Mouse (Mus musculus): ENCODE measurements at regions not wholly inside any gene's neighbourhood (a gene's known extent, or its start where the extent isn't known, plus 50 kb on each side); places are given as distances from the start of the nearest gene placed in this dataset.

- 65% methylated on average over 5 of the region's 5 CpGs for WGBS (ENCODE audit: insufficient replicate concordance)
- no peak overlapping the region for H3K4me3 ChIP-seq (ENCODE audit: low read depth, low read length)
- H3K27ac ChIP-seq (ENCODE audit: low read length) = no peak overlapping the region
- H3K4me1 ChIP-seq (ENCODE audit: control insufficient read depth, low read depth, low read length) = no peaks in the 10 kb centered on the region
- H3K36me3 ChIP-seq (ENCODE audit: control insufficient read depth, insufficient read depth) = no peaks in the 10 kb centered on the region
- no peak for ATAC-seq (ENCODE audit: low read depth)
- no peaks in the 10 kb centered on the region for H3K27me3 ChIP-seq (ENCODE audit: control insufficient read depth, insufficient read depth, low read depth, low read length)
- H3K9ac ChIP-seq (ENCODE audit: low read depth, low read length) = no peak overlapping the region
- no peaks in the 10 kb centered on the region for H3K9me3 ChIP-seq (replicated peaks; ENCODE audit: control insufficient read depth, low read length)
- H3K4me2 ChIP-seq (ENCODE audit: low read depth, low read length) = no peak overlapping the region
These were observed 125.2 kb upstream of the Sulf2 start for GRCm38 (mm10) chr2:166280651-166281127.

- WGBS (ENCODE audit: insufficient replicate concordance) = 73% methylated on average over 15 of the region's 15 CpGs
- Histone ChIP-seq H3K9me3 (replicated peaks; ENCODE audit: control insufficient read depth, low read length) (no peaks in the 10 kb centered on the region), H3K4me1 (ENCODE audit: control insufficient read depth, low read depth, low read length) (no peaks in the 10 kb centered on the region), H3K4me3 (ENCODE audit: low read depth, low read length) (no peak overlapping the region), H3K36me3 (ENCODE audit: control insufficient read depth, insufficient read depth) (no peaks in the 10 kb centered on the region), H3K27me3 (ENCODE audit: control insufficient read depth, insufficient read depth, low read depth, low read length) (no peaks in the 10 kb centered on the region), H3K9ac (ENCODE audit: low read depth, low read length) (no peak overlapping the region), H3K4me2 (ENCODE audit: low read depth, low read length) (no peak overlapping the region), H3K27ac (ENCODE audit: low read length) (no peak overlapping the region)
- ATAC-seq (ENCODE audit: low read depth) = no peak
These were observed 124.2 kb upstream of the Sulf2 start for GRCm38 (mm10) chr2:166279676-166280075.

GRCm38 (mm10) chr2:166275398-166275797 lies 119.9 kb upstream of the Sulf2 start:
- no peak overlapping the region for H3K27ac ChIP-seq (ENCODE audit: low read length)
- no peaks in the 10 kb centered on the region for H3K4me1 ChIP-seq (ENCODE audit: control insufficient read depth, low read depth, low read length)
- H3K27me3 ChIP-seq (ENCODE audit: control insufficient read depth, insufficient read depth, low read depth, low read length) = no peaks in the 10 kb centered on the region
- H3K9me3 ChIP-seq (replicated peaks; ENCODE audit: control insufficient read depth, low read length) = no peaks in the 10 kb centered on the region
- no peak for ATAC-seq (ENCODE audit: low read depth)
- no peaks in the 10 kb centered on the region for H3K36me3 ChIP-seq (ENCODE audit: control insufficient read depth, insufficient read depth)
- H3K4me3 ChIP-seq (ENCODE audit: low read depth, low read length) = no peak overlapping the region
- H3K4me2 ChIP-seq (ENCODE audit: low read depth, low read length) = no peak overlapping the region
- no peak overlapping the region for H3K9ac ChIP-seq (ENCODE audit: low read depth, low read length)
- 47% methylated on average over 8 of the region's 8 CpGs for WGBS (ENCODE audit: insufficient replicate concordance)

GRCm38 (mm10) chr2:166274016-166274346 lies 118.5 kb upstream of the Sulf2 start:
- Histone ChIP-seq H3K36me3 (ENCODE audit: control insufficient read depth, insufficient read depth) (no peaks in the 10 kb centered on the region), H3K4me2 (ENCODE audit: low read depth, low read length) (no peak overlapping the region), H3K9me3 (replicated peaks; ENCODE audit: control insufficient read depth, low read length) (no peaks in the 10 kb centered on the region), H3K27ac (ENCODE audit: low read length) (no peak overlapping the region), H3K27me3 (ENCODE audit: control insufficient read depth, insufficient read depth, low read depth, low read length) (no peaks in the 10 kb centered on the region), H3K4me3 (ENCODE audit: low read depth, low read length) (no peak overlapping the region), H3K4me1 (ENCODE audit: control insufficient read depth, low read depth, low read length) (no peaks in the 10 kb centered on the region), H3K9ac (ENCODE audit: low read depth, low read length) (no peak overlapping the region)
- WGBS (ENCODE audit: insufficient replicate concordance) = 50% methylated on average over 2 of the region's 2 CpGs
- ATAC-seq (ENCODE audit: low read depth) = no peak

- no peak overlapping the region for H3K4me3 ChIP-seq (ENCODE audit: low read depth, low read length)
- no peak overlapping the region for H3K4me2 ChIP-seq (ENCODE audit: low read depth, low read length)
- 72% methylated on average over 23 of the region's 23 CpGs for WGBS (ENCODE audit: insufficient replicate concordance)
- no peaks in the 10 kb centered on the region for H3K9me3 ChIP-seq (replicated peaks; ENCODE audit: control insufficient read depth, low read length)
- H3K27ac ChIP-seq (ENCODE audit: low read length) = no peak overlapping the region
- no peak for ATAC-seq (ENCODE audit: low read depth)
- no peaks in the 10 kb centered on the region for H3K36me3 ChIP-seq (ENCODE audit: control insufficient read depth, insufficient read depth)
- no peaks in the 10 kb centered on the region for H3K27me3 ChIP-seq (ENCODE audit: control insufficient read depth, insufficient read depth, low read depth, low read length)
- no peaks in the 10 kb centered on the region for H3K4me1 ChIP-seq (ENCODE audit: control insufficient read depth, low read depth, low read length)
- H3K9ac ChIP-seq (ENCODE audit: low read depth, low read length) = no peak overlapping the region
These were observed 118.0 kb upstream of the Sulf2 start for GRCm38 (mm10) chr2:166273312-166274015.

- no peak overlapping the region for H3K27ac ChIP-seq (ENCODE audit: low read length)
- no peaks in the 10 kb centered on the region for H3K36me3 ChIP-seq (ENCODE audit: control insufficient read depth, insufficient read depth)
- no peak for ATAC-seq (ENCODE audit: low read depth)
- H3K9ac ChIP-seq (ENCODE audit: low read depth, low read length) = no peak overlapping the region
- H3K4me3 ChIP-seq (ENCODE audit: low read depth, low read length) = no peak overlapping the region
- 41% methylated on average over 1 of the region's 1 CpGs for WGBS (ENCODE audit: insufficient replicate concordance)
- H3K9me3 ChIP-seq (replicated peaks; ENCODE audit: control insufficient read depth, low read length) = no peaks in the 10 kb centered on the region
- no peaks in the 10 kb centered on the region for H3K4me1 ChIP-seq (ENCODE audit: control insufficient read depth, low read depth, low read length)
- H3K27me3 ChIP-seq (ENCODE audit: control insufficient read depth, insufficient read depth, low read depth, low read length) = no peaks in the 10 kb centered on the region
- H3K4me2 ChIP-seq (ENCODE audit: low read depth, low read length) = no peak overlapping the region
These were observed 117.4 kb upstream of the Sulf2 start for GRCm38 (mm10) chr2:166272841-166273240.

GRCm38 (mm10) chr2:166272190-166272543 lies 116.7 kb upstream of the Sulf2 start:
- Histone ChIP-seq H3K36me3 (ENCODE audit: control insufficient read depth, insufficient read depth) (no peaks in the 10 kb centered on the region), H3K9ac (ENCODE audit: low read depth, low read length) (no peak overlapping the region), H3K27me3 (ENCODE audit: control insufficient read depth, insufficient read depth, low read depth, low read length) (no peaks in the 10 kb centered on the region), H3K4me1 (ENCODE audit: control insufficient read depth, low read depth, low read length) (no peaks in the 10 kb centered on the region), H3K27ac (ENCODE audit: low read length) (no peak overlapping the region), H3K4me2 (ENCODE audit: low read depth, low read length) (no peak overlapping the region), H3K4me3 (ENCODE audit: low read depth, low read length) (no peak overlapping the region), H3K9me3 (replicated peaks; ENCODE audit: control insufficient read depth, low read length) (no peaks in the 10 kb centered on the region)
- ATAC-seq (ENCODE audit: low read depth) = no peak
- WGBS (ENCODE audit: insufficient replicate concordance) = 63% methylated on average over 7 of the region's 7 CpGs

GRCm38 (mm10) chr2:166271373-166272189 lies 116.1 kb upstream of the Sulf2 start:
- Histone ChIP-seq H3K4me2 (ENCODE audit: low read depth, low read length) (no peak overlapping the region), H3K9ac (ENCODE audit: low read depth, low read length) (no peak overlapping the region), H3K9me3 (replicated peaks; ENCODE audit: control insufficient read depth, low read length) (no peaks in the 10 kb centered on the region), H3K36me3 (ENCODE audit: control insufficient read depth, insufficient read depth) (no peaks in the 10 kb centered on the region), H3K27ac (ENCODE audit: low read length) (no peak overlapping the region), H3K27me3 (ENCODE audit: control insufficient read depth, insufficient read depth, low read depth, low read length) (no peaks in the 10 kb centered on the region), H3K4me3 (ENCODE audit: low read depth, low read length) (no peak overlapping the region), H3K4me1 (ENCODE audit: control insufficient read depth, low read depth, low read length) (no peaks in the 10 kb centered on the region)
- no peak for ATAC-seq (ENCODE audit: low read depth)
- 59% methylated on average over 11 of the region's 11 CpGs for WGBS (ENCODE audit: insufficient replicate concordance)

- Histone ChIP-seq H3K27ac (ENCODE audit: low read length) (no peak overlapping the region), H3K27me3 (ENCODE audit: control insufficient read depth, insufficient read depth, low read depth, low read length) (no peaks in the 10 kb centered on the region), H3K9me3 (replicated peaks; ENCODE audit: control insufficient read depth, low read length) (no peaks in the 10 kb centered on the region), H3K4me2 (ENCODE audit: low read depth, low read length) (no peak overlapping the region), H3K9ac (ENCODE audit: low read depth, low read length) (no peak overlapping the region), H3K4me3 (ENCODE audit: low read depth, low read length) (no peak overlapping the region), H3K36me3 (ENCODE audit: control insufficient read depth, insufficient read depth) (no peaks in the 10 kb centered on the region), H3K4me1 (ENCODE audit: control insufficient read depth, low read depth, low read length) (no peaks in the 10 kb centered on the region)
- 69% methylated on average over 6 of the region's 6 CpGs for WGBS (ENCODE audit: insufficient replicate concordance)
- ATAC-seq (ENCODE audit: low read depth) = no peak
These were observed 114.5 kb upstream of the Sulf2 start for GRCm38 (mm10) chr2:166270007-166270406.
